ENCODE assay signal across 16 mouse cellular contexts in the genomic region with DNA sequence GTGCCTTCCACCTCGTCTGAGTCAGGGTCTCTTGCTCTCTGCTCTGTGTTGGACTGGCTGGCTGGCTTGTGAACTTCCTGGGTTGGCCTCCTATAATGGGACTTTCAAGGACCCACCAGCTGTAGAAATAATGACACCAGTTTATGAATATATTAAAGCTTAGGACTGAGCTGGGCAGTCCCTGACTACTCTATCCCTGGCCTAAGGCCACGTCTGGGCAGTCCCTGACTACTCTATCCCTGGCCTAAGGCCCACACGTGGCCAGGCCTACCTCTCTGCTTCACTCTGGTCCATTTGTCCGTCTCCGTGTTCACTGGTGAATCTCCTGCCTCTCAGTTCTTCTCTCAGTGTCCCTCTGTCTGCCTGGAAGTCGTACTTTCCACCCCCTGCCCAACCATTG.
"Had no signal": no experiment of that assay in that cellular context is flagged by ENCODE, and none has a peak within 500 bp of the region (broad histone marks: within the 10 kb centered on the region; RNA-seq: fewer than 3 reads in every experiment).

No protein-coding gene starts in this region.

- H3K9me3 ChIP-seq: neural tube, embryonic 13.5 days; neural tube, embryonic 15.5 days; stomach, embryonic 15.5 days had no signal

- H3K36me3 ChIP-seq: neural tube, embryonic 13.5 days; neural tube, embryonic 15.5 days; stomach, embryonic 15.5 days had no signal

- H3K27ac ChIP-seq: neural tube, embryonic 13.5 days; neural tube, embryonic 15.5 days; stomach, embryonic 15.5 days; stomach, postnatal 0 days had no signal

- H3K4me2 ChIP-seq: neural tube, embryonic 13.5 days; neural tube, embryonic 15.5 days; stomach, embryonic 15.5 days had no signal

- H3K9ac ChIP-seq: neural tube, embryonic 13.5 days; neural tube, embryonic 15.5 days; stomach, embryonic 15.5 days had no signal

- DNase-seq: retina, postnatal 1 day; right cerebral cortex, adult 18-20 months; right cerebral cortex, postnatal 14 days; right cerebral cortex, postnatal 25 days; right cerebral cortex, postnatal 4 days; spleen, adult 18-20 months; thymus, adult 18-20 months; thymus, adult 2 months; thymus, postnatal 14 days; thymus, postnatal 25 days; thymus, postnatal 36 days; thymus, postnatal 4 days had no signal

- H3K27me3 ChIP-seq: neural tube, embryonic 13.5 days; neural tube, embryonic 15.5 days; stomach, embryonic 15.5 days had no signal

- H3K4me3 ChIP-seq: neural tube, embryonic 13.5 days; neural tube, embryonic 15.5 days; stomach, embryonic 15.5 days had no signal
